Mouse (Mus musculus): Measurements from ENCODE around the gene Wdr3.

Wdr3 gene

GRCm38 (mm10) chr3:100162315-100163105 is at the start of gene Wdr3, which contains the start of gene Gdap2:
TSS of gene Wdr3 (minus strand) at chr3:100162407.
TSS of gene Gdap2 (plus strand) at chr3:100162381.
- DNase-seq (ENCODE audit: extremely low read depth, low read depth, low spot score) = peak; percentile 42

GRCm38 (mm10) chr3:100206973-100207372 is 44.8 kb upstream of the Wdr3 start:
- no peak for DNase-seq (ENCODE audit: extremely low read depth, low read depth, low spot score)

GRCm38 (mm10) chr3:100201554-100201953 is 39.3 kb upstream of the Wdr3 start:
- peak; percentile 25 for DNase-seq (ENCODE audit: extremely low read depth, low read depth, low spot score)

- no peak for DNase-seq (ENCODE audit: extremely low read depth, low read depth, low spot score)
Measured at GRCm38 (mm10) chr3:100194210-100194609, 32.0 kb upstream of the Wdr3 start.

DNA sequence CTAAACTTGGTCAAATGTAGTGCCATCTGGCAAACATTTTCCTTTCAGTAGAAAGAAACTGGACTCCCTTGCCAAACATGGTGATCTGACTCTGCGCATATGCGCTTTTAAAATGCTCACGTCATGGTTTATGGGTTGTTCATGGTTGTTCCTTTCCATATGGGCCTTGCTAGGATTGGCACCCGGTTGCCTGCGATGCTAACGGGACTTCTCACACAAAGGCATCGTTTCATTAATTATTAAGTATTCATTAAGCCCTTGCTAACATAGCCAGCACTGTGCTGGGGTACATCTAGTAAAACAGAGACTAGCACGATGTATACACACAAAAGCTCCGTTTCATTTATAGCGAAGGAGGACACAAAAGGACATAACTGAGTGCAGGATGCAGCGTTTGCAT is 27.7 kb upstream of the Wdr3 start:
- no peak for DNase-seq (ENCODE audit: extremely low read depth, low read depth, low spot score)

- DNase-seq (ENCODE audit: extremely low read depth, low read depth, low spot score) = no peak
Measured at GRCm38 (mm10) chr3:100189444-100189843, 27.2 kb upstream of the Wdr3 start.

DNA sequence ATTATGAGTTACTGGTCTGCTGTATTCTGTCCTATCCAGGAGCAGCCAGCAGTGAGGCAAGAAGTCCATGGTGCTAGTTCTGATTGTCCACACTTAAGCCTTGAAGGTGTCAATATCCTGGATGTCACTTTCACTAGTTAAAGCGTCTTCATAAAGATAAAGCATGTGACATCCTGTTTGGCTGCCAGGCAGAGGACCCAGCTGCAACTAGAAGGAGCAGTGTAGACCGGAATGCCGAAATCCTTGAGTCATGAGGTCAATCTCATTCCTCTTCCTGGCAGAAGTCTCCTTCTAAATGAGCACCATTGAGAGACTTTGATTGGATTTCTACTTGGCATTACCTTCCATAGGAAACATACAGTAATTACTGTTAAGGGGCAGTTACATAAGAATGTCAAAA is 18.3 kb upstream of the Wdr3 start:
- no peak for DNase-seq (ENCODE audit: extremely low read depth, low read depth, low spot score)

GRCm38 (mm10) chr3:100176031-100176430 is 13.8 kb upstream of the Wdr3 start:
- no peak for DNase-seq (ENCODE audit: extremely low read depth, low read depth, low spot score)

DNA sequence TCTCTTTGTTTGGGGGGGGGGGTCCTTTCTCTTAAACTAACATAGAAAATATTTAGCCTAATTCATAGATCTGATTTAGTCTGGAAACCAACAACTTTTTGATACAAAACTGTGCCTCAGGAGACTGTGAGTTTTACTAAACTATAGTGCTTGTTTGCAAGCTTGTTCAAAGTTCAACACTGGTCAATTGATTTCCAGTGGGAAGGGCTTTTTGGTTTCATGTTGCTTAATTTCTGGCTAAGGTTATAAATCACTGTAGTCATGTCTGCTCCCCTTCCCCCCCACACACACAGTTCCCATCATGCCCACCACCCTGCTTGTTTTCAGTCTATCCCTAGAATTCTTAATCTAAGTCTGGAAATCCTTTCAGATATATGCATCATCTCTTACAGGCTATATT is 2.8 kb upstream of the Wdr3 start:
- no peak for DNase-seq (ENCODE audit: extremely low read depth, low read depth, low spot score)

- no peak for DNase-seq (ENCODE audit: extremely low read depth, low read depth, low spot score)
Measured at GRCm38 (mm10) chr3:100163556-100163955, 1.3 kb upstream of the Wdr3 start.

GRCm38 (mm10) chr3:100161665-100162314 is 417 bp downstream of the Wdr3 start:
- DNase-seq (ENCODE audit: extremely low read depth, low read depth, low spot score) = no peak

GRCm38 (mm10) chr3:100160682-100161445 is 1.3 kb downstream of the Wdr3 start:
- DNase-seq (ENCODE audit: extremely low read depth, low read depth, low spot score) = no peak

DNA sequence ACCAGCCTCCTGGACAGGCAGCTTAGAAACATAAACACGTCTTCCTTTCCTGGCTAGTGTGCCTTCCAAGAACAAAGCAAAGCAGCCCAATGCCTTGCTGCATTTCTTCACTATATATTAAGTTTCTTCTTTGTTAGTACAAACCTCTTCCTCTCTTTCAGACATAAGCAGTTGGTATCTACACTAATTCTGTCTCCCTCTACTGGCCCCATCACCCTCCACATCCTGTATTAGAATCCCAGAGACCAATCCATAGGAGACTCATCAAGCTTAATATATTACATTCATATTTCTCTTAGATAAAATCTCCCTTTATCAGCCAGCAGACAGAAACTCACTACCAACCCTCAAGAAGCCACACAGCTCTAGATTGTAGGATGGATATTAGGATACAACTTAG is 39.8 kb downstream of the Wdr3 start:
- no peak for DNase-seq (ENCODE audit: extremely low read depth, low read depth, low spot score)

DNA sequence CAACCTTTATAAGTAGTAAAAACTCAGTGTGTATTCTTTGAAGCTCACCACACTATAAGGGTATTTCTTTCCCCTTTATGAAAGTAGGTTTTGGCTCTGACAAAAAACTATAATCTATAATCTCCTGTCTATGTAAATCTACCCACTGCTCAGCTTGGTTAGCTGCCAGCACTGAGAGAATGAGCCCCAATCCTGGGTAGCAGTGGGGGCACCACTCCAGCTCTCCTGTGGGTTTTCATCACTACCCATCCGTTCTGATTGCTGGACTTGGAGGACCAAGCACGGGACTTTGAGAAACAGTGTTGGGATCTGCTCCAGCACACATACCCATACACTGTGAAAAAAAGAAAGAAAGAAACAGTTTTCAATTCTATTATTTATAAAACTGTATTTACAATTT is 40.2 kb downstream of the Wdr3 start:
- no peak for DNase-seq (ENCODE audit: extremely low read depth, low read depth, low spot score)

DNA sequence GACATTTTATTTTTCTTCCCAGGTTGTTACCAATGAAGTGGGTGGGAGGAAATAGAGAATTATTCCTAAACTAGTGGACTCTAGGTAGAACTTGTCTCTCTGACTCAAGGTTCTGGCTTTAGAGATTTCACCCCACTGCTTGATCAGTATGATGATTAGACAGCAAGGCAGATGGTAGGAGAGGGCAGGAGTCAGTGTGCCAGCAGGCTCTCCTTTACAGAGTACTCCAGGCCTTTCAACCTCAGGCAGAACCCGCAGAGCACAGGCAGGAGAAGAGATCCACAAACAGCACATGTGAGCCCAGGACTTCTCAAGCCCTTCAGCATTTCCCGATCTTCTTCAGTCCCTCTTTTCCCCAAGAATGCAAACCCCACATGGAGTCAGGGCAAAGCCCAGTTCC is 43.5 kb downstream of the Wdr3 start:
- DNase-seq (ENCODE audit: extremely low read depth, low read depth, low spot score) = no peak

GRCm38 (mm10) chr3:100106736-100107135 is 55.5 kb downstream of the Wdr3 start:
- peak; percentile 25 for DNase-seq (ENCODE audit: extremely low read depth, low read depth, low spot score)

GRCm38 (mm10) chr3:100102386-100103092 is 59.7 kb downstream of the Wdr3 start:
- no peak for DNase-seq (ENCODE audit: extremely low read depth, low read depth, low spot score)
